Mouse (Mus musculus) forelimb bud, embryonic 11.5 days (tissue): ENCODE data around the gene Ddx23.

ENCODE experiments used
- DNase-seq: peaks from one replicate; pipeline ENCODE4 v3.0.0-alpha.2; 2012; ENCODE audit warnings: low read depth, low spot score

Gene Ddx23

GRCm38 (mm10) chr15:98662567-98663545 lies at the start of gene Ddx23:
Ddx23 (minus strand) TSS chr15:98662894.
- DNase-seq = peak; percentile 95

GRCm38 (mm10) chr15:98710442-98710841 lies 47.7 kb upstream of the Ddx23 start:
- peak; percentile 63 for DNase-seq

DNA sequence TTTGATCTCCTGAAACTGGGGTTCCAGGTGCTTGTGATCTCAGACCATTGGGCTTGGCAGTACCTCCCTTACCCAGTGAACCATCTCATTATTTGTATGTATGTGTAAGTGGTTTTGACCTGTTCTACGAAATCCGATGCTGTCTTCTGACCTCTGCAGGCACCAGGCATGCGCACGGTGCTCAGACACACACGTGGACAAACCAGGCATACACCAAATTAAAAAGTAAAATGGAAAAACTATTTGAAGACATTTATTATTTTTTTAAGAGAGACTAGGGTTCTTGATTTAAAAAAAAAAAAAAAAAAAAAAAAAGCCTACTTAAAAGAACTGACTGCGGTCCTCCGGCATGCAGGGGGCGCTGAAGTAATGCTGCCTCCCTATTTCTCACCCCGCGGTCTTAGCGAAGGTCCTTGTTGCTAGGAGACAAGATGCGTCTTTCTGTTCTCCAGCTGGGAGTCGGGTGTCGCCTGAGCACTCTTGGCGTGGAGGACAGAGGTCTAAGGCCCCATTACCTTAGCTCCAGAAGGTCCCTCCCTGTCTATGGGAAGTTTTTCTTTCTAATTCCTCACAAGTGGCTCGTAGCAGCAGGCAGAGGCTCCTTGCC lies 45.2 kb upstream of the Ddx23 start, which contains the start of gene Ccdc65:
Gene Ccdc65, plus strand, starts transcription at position 442 of the 607 bp plus-strand sequence.
- DNase-seq = peak; percentile 90

DNA sequence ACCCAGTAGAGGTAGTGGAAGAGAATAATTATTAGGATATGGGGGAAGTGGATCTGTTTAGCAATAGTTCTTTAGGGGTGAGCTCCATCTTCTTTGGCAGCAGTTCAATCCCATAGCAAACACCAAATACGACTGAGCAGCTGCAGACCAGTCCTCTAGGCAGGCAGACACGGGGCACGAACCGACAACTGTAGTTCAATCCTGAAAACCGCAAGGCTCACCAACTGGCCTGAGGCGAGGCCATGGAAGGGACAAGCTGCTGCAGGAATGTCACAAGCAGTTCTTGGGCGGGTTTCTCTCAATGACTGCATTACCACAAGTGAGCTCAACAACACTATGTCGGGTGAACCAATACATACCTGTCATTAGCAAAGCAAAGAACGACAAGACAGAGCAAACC lies 41.6 kb upstream of the Ddx23 start:
- DNase-seq = no peak

GRCm38 (mm10) chr15:98699190-98700105 lies 36.8 kb upstream of the Ddx23 start:
- DNase-seq = peak; percentile 76

DNA sequence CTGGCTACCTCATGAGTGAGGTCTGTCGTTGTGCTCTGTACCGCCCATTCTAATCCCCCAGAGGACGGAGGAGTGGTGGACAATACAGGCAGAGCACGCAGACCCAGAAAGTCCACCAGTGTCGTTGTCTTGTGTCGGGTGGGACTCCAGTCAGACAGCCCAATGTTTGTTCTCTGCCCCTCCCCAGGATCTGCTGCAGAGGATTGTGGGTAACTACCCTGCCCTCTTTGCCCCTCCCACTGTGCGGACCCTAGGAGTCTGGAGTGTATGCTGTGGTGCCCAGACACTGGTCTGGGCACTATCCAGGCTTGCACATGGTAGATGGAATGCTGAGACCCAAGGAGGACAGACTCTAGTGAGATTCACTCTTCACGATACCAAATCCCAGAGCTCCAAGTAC lies 33.5 kb upstream of the Ddx23 start:
- DNase-seq = no peak

DNA sequence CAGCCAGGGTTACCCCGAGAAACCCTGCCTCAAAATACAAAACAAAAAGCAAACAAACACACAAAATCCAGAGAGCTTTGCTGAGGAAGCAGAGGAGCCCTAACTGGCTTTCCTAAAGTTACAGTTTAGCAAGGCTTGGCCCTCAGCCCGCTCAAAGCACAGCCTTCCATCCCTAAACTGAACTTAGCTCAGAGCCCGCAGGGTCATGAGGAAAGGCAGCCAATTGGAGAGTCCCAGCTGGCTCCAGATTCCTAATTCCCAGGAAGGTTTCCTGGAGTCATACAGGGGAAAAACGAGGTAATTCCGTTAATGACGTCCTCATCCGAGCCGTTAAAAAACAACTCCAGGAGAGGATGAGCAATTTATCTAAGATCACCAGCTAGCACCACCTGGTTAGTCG lies 33.0 kb upstream of the Ddx23 start:
- DNase-seq = no peak

- no peak for DNase-seq
These were observed 29.5 kb upstream of the Ddx23 start for GRCm38 (mm10) chr15:98692171-98692715.

DNA sequence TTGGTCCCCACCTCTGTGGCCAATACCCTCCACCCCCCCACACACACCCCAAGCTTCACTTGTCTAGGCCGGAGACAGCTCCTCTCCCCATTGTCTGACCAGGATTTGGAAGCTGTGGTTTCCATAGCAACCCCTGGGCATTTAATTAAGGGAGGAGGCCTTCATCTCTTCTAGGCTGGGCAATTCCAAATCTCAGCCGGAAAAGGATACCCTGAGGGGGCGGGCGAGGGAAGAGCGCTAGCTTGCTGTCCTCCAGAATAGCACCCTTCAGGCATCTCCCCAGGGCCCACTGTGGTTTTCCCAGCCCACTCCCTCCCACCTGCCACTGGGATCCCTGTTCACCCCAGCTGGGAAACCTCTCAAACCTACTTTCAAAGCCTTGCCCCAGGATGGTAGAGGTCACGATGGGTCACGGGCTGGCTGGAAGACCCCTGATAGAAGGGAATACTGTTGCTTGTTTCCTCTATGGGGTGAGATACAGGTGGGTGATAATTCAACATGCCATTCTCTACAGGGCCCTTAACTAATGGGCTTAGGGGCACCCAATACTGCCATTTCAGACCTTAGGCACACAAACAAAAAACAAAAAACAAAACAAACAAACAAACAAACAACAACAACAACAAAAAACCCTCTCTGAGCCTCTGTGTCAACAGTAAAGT lies 28.9 kb upstream of the Ddx23 start:
- no peak for DNase-seq

DNA sequence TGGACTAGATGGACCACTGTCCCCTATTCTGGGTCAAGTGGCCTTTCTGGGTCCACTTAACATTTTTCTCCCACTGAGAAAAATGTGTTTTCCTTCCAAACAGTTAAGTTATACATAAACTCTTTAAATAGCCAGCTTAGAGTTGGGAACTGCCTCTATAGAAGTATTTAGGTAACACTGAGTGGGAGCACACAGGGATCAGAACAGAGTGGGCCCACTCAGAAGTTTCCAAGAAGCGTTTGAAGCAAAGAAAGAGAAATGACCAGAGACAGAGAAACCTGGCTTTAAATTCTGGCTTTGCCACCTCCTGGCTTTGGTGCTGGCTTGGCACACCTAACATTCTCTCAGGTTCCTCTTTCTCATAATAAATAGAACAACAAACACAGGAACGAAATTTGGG lies 27.0 kb upstream of the Ddx23 start:
- DNase-seq = no peak

GRCm38 (mm10) chr15:98685926-98686325 lies 23.2 kb upstream of the Ddx23 start:
- DNase-seq = no peak

GRCm38 (mm10) chr15:98683746-98684145 lies 21.1 kb upstream of the Ddx23 start:
- DNase-seq = no peak

DNA sequence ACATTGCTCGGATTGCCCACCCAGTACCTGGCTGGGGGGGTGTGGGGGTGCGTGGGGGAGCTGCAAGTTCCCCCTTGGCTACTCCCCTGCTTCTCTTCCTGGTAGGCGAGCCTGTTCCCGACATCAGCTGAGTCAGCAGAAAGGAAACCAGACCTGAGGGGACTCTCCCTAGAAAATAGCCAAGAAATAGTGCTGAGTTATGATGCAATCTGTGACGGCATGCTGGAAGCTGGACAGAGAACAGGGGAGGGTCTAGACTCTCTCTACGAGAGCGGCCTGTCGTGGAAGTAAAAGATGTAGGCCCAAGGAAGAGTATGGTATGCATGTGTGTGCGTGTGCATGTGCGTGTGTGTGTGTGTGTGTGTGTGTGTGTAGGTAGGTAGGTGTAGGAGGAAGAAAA lies 20.5 kb upstream of the Ddx23 start:
- DNase-seq = no peak

DNA sequence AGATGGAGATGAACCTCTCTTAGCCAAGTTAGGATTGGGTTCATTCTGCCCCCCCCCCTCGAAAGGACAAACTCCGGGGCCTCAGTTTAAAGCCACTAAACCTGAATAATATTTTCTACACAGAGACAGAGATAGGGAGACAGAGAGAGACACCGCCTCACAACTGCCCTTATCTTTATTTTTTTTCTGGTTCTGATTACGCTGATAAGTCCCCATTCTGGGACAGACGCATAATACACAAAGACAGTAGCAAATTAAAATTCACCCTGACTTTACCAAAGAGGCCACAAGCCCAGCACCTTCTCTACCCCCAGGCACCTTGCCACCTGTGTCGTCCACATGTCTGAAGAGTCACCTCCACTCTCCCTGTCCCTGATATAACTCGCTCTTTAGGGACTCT lies 18.9 kb upstream of the Ddx23 start:
- no peak for DNase-seq

DNA sequence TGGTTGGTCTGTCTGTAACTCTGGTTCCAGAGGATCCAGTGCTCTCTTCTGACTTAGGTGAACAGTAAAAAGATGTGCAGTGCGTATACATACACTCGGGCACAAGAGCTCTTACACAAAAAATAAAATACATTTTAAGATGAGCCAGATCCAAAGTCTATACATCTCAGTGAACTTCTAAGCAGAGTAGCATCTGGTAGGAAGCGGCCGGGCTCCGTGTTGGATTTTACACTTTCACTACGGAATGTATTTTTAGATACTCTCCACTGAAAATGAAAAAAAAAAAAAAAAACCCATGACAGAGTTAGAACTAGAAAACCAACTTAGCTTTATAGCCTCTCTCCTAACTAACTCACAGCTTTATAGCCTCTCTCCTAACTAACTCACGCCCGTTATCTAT lies 18.0 kb upstream of the Ddx23 start:
- DNase-seq = no peak

DNA sequence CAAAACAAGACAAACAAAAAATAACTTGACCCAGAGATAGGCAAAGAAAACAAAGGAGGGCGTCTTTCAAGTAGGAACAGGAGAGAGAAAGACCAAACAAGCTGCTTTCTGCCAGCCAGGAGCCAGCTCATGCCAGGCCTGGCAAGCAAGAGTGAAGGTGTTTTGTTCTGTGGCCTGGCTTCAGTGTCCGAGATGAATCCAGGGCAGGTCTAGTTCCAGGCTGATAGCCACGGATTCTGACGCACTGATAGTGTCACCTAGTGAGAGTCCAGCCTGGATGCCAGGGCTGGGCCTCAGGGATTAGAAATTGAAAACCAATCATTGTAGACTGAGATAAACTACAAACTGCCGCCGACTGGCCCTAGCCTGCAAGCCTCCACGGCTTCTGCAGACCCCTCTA lies 15.3 kb upstream of the Ddx23 start:
- no peak for DNase-seq

DNA sequence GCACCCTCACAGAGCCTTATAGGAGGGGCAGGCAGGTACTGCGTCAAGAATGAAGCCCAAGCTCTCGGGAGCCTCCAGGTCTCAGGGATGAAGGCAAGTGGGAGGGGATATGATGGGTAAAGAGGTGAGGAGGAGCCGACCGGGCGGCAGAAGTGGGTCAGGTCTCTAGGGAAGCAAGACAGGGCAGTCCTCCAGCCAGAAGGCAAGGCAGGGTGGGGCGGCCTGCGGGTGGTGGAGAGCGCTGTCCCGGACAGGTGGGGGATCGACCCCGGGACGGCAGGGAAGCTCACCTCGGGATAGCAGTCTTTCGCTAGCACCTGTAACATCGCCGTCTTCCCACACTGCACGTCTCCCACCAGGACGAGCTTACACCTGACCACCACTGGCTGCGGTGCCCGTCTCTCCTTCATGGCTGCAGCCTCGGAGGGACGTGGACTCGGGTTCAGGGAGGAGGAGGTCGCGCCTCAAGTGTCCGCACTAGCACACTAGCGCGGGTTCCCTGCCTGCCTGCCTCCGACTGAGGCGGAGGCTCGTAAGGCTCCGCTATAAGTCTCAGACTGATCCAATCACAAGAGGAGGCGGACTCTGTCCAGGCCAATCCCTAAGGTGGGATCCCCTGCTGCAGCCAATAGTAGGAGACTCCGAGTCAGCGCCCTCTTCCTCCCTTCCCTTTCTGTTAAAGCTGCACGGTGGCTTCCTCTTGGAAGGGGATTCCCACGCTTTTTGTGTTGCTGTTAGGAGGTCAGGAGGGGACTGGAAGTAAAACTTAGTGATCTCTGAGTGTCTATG lies 14.4 kb upstream of the Ddx23 start, which contains the start of gene Rnd1:
Gene Rnd1, minus strand, starts transcription at position 522 of the 789 bp plus-strand sequence.
- peak; percentile 87 for DNase-seq

GRCm38 (mm10) chr15:98676471-98676870 lies 13.8 kb upstream of the Ddx23 start:
- no peak for DNase-seq

DNA sequence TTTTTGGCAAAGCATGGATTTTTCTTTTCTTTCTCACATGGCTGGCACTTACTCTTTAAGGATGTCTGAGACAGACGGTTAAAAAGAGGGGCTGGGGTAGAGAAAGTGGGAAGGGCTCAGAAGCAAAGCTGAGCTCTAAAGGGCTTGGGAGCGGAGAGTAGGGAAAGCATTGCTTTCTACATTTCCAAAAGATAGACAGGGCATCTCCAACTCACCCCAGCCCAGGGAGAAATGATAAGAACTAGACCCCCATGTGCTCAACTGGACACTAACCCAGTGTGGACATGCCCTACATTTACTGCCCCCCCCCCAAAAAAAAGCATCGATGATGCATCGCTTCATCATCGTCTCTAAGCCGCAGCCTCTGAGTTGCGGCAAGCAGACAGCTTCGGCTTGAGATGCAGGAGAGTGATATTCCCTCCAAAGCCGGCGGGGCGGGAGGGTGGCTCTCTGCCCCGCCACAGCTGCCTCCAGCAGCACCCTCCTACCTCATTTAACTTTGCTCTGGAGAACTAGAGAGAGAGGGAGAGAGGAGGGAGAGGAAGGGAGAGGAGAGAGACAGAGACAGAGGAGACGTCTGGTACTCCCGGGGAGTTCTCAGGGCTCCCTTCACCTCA lies 13.0 kb upstream of the Ddx23 start:
- no peak for DNase-seq
